Mouse (Mus musculus): ENCODE measurements around the gene Brix1.

DNA sequence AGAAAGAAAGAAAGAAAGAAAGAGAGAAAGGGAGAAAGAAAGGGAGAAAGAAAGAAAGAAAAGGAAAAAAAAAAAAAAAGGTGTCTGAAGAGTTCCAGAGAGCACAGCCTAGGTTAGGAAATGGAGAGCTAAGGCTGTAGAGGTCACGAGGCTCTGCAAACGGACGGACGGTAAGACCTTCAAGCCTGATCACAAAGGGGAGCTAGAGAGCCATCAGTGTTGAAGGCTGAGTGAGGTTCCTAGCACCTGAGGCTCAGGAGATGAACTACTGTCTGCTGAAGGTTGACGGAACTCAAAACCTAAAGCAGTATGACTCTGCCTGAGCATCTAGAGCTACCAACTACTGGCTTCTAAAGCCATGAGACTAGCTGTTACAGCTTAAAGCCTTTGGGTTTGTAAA is 48.8 kb upstream of the Brix1 start:
- TF ChIP-seq GATA1 (IDR thresholded peaks at IDR 0.05; ENCODE audit: low read length), result no peak
- TF ChIP-seq TAL1 (IDR thresholded peaks at IDR 0.05; ENCODE audit: low read length), result no peak

All from erythroblast, embryonic 14.5 days (primary cell).